Mouse (Mus musculus): ENCODE measurements around the gene Zfp12.

GRCm38 (mm10) chr5:143261636-143262035 is 26.7 kb downstream of the Zfp12 start:
- TF ChIP-seq CTCF (IDR thresholded peaks at IDR 0.05; ENCODE audit: low read depth) (no peak), EP300 (IDR thresholded peaks at IDR 0.05; ENCODE audit: low read depth) (no peak)
